Mouse (Mus musculus) regulatory T cell (primary cell): ENCODE data around the gene Hacd1.
"Not testable (repeated sequence)": the region's sequence is repeated elsewhere in the genome, so short reads cannot be mapped to it uniquely, and the experiment has no call there.

Experiments used
- in situ Hi-C: fragments of 300-600 bp; cut with MboI, MseI; formaldehyde crosslinking; loops from one replicate; pipeline ENCODE4 v1.15.1; 2025; ENCODE audit warnings: high pct_unique_total_duplicates

Hacd1 gene

GRCm38 (mm10) chr2:14055566-14056331, at the start of gene Hacd1:
TSS of gene Hacd1 (minus strand) at chr2:14056135.
- in situ Hi-C loops: no loop called here

- in situ Hi-C loops: loop anchor here (10.0 kb wide), 1 partner anchor 881 kb away; no protein-coding TSS in a partner anchor
These were observed 48.0 kb upstream of the Hacd1 start for GRCm38 (mm10) chr2:14103924-14104323.

- in situ Hi-C loops: loop anchor here (10.0 kb wide), 1 partner anchor 882 kb away; no protein-coding TSS in a partner anchor
These were observed 46.7 kb upstream of the Hacd1 start for GRCm38 (mm10) chr2:14102603-14103002.

GRCm38 (mm10) chr2:14100533-14100932, 44.6 kb upstream of the Hacd1 start:
- in situ Hi-C loops: loop anchor here (10.0 kb wide), 1 partner anchor 884 kb away; no protein-coding TSS in a partner anchor

- in situ Hi-C loops: not testable (repeated sequence)
These were observed 22.6 kb upstream of the Hacd1 start for GRCm38 (mm10) chr2:14078527-14078926.

GRCm38 (mm10) chr2:14074221-14074901, 18.4 kb upstream of the Hacd1 start:
- in situ Hi-C loops: no loop called here

GRCm38 (mm10) chr2:14073362-14074220, 17.7 kb upstream of the Hacd1 start, which contains the start of gene Stam:
TSS of gene Stam (plus strand) at chr2:14074098.
- in situ Hi-C loops: no loop called here

GRCm38 (mm10) chr2:14073008-14073361, 17.1 kb upstream of the Hacd1 start:
- in situ Hi-C loops: no loop called here

GRCm38 (mm10) chr2:14070466-14070865, 14.5 kb upstream of the Hacd1 start:
- in situ Hi-C loops: no loop called here

- in situ Hi-C loops: no loop called here
These were observed 13.1 kb upstream of the Hacd1 start for GRCm38 (mm10) chr2:14069027-14069426.

GRCm38 (mm10) chr2:14065704-14066650, 10.0 kb upstream of the Hacd1 start:
- in situ Hi-C loops: no loop called here

GRCm38 (mm10) chr2:14055168-14055565, 768 bp downstream of the Hacd1 start:
- in situ Hi-C loops: no loop called here

- in situ Hi-C loops: no loop called here
These were observed 1.2 kb downstream of the Hacd1 start for GRCm38 (mm10) chr2:14054716-14055115.

- in situ Hi-C loops: no loop called here
These were observed 1.8 kb downstream of the Hacd1 start for GRCm38 (mm10) chr2:14054163-14054562.

GRCm38 (mm10) chr2:14053618-14054017, 2.3 kb downstream of the Hacd1 start:
- in situ Hi-C loops: no loop called here

GRCm38 (mm10) chr2:14048808-14049207, 7.1 kb downstream of the Hacd1 start:
- in situ Hi-C loops: loop anchor here (5.0 to 25.0 kb wide), 3 partner anchors 86 to 663 kb away; no protein-coding TSS in a partner anchor

- in situ Hi-C loops: loop anchor here (5.0 to 25.0 kb wide), 3 partner anchors 86 to 664 kb away; no protein-coding TSS in a partner anchor
These were observed 7.6 kb downstream of the Hacd1 start for GRCm38 (mm10) chr2:14048381-14048780.

GRCm38 (mm10) chr2:14043577-14044170, 12.3 kb downstream of the Hacd1 start:
- in situ Hi-C loops: loop anchor here (10.0 to 25.0 kb wide), 2 partner anchors 91 to 669 kb away; no protein-coding TSS in a partner anchor

GRCm38 (mm10) chr2:14043011-14043410, 12.9 kb downstream of the Hacd1 start:
- in situ Hi-C loops: loop anchor here (10.0 to 25.0 kb wide), 2 partner anchors 92 to 669 kb away; no protein-coding TSS in a partner anchor

GRCm38 (mm10) chr2:14041249-14041648, 14.7 kb downstream of the Hacd1 start:
- in situ Hi-C loops: loop anchor here (10.0 to 25.0 kb wide), 2 partner anchors 94 to 671 kb away; no protein-coding TSS in a partner anchor
